Mouse (Mus musculus): Measurements from ENCODE around the gene Slc48a1.

The Slc48a1 gene

DNA sequence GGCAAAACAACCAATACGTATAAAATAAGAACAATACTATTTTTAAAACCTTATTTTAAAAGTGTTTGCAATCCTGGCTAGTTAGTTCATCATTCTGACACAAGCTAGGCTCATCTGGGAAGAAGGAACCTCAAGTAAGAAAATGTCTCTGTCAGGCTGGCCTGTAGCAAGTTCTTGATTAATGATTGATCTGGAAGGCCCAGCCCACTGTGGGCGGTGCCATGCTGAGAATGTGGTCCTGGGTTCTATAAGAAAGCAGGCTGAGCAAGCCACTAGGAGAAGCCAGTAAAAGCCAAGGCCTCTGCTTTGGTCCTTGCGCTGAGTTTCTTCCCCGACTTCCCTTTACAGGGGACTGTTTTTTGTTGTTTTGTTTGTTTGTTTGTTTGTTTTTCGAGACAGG is 25.8 kb upstream of the Slc48a1 start:
- no peak for DNase-seq (ENCODE audit: low read depth, low spot score)

DNA sequence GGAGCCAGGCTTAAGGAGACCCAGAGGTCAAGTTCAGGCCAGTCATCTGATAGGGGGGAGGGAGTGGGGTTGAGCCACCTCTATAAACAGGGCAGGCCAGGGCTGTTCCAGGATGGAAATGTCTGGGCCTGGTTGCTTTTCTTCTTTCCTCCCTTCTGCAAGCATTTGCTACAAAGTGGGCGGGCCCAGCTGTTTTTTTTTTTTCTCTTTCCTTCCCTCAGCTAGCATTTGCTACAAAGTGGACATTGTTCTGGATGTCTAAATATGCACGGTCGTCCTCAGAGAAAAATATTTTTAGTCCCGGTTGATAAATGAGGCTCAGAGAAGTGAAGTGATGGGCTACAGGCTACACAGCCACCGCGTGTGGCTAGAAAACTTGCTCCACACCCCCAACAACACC is 23.8 kb upstream of the Slc48a1 start:
- no peak for DNase-seq (ENCODE audit: low read depth, low spot score)

DNA sequence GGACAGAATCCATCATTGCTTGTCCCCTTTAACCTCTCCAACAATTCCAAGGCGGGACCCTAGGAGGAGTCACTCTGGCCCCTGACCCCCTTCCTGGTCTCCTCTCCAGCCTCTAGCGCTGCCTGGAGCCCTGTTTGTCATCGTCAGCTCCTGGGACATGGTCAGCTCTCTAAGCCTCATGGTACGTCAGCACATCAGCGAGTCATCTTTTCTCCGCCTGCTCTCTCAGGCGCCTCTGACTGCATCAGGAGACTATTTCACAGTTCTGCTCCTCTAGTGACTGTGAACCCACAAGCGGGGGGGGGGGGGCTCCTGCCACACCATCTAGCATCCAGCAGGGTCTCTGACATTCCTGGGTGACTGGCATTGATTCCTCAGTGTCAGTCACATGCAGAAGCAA is 23.0 kb upstream of the Slc48a1 start:
- DNase-seq (ENCODE audit: low read depth, low spot score), result no peak

DNA sequence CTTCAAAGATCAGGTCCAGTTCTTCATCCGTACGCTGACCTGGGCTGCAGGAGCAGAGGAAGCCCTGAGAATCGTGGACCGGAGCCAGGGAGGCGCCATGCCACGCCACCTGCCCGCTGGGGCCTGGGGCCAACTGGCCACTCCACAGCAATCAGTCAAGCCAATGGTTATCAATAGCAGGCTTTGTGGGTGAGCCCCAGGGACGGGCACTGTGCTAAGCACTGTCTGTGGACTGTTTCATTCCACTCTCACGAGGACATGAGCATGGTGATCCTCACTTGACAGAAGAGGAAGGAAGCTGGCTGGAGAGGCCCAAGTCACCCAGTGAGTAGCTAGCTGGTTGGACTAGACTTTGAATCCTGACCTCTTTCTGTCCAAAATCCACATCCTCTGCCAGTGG is 18.3 kb upstream of the Slc48a1 start:
- peak; percentile 62 for DNase-seq (ENCODE audit: low read depth, low spot score)

DNA sequence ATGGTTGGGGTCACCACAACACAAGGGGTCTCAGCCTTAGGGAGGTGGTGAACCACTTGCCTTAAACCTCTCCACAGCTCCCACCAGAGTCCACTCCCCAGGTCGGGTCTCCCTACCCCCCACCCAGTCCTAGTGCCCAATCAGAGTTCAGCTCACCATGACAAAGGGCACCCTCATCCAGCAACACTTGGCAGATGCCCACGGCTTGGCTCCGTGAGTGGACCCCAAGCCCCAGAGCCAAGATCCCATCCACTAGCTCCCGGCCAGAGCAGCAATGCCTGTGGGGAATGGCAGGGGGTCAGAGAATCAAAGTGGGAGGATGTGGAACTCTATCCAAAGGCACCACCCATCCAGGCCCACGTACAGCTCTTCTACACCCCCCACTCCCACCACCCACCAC is 17.4 kb upstream of the Slc48a1 start:
- DNase-seq (ENCODE audit: low read depth, low spot score), result no peak

DNA sequence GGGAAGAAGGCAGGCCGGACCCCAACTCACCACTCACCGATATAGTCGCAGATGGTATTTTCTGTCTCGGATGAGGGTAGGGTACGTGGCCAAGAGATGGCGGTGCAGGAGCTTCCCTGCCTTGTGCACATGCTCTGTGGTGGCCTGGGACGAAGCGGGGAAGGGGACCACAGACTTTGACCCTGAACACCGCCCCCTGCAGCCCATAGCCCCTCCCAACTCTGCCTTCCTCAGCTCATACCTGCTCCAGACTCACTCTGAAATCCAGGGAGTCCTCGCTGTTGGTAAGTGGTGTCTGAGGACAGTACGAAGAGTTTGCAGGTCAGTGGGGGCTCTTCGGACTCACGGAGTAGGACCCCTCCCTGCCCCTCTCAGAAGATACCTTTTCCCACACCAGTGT is 16.9 kb upstream of the Slc48a1 start:
- no peak for DNase-seq (ENCODE audit: low read depth, low spot score)

DNA sequence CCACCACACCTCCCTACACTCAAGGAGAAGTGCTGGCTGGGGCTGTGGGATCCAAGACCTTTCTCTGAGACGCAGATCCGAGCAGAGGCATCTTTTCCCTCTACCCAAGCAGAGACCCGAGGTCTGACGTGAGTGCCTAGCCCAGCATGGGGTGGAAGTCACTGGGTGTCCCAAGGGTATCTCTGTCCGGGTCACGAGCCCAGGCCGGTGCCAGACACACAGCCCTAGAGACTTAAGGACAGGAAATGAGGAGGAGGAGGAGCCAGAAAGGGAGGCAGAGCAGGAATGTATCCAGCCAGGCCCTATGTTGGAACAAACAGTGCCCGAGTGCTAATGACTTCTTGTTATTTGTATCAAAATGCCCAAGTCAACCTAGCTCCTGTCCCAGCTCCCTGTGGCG is 15.6 kb upstream of the Slc48a1 start:
- DNase-seq (ENCODE audit: low read depth, low spot score), result no peak

DNA sequence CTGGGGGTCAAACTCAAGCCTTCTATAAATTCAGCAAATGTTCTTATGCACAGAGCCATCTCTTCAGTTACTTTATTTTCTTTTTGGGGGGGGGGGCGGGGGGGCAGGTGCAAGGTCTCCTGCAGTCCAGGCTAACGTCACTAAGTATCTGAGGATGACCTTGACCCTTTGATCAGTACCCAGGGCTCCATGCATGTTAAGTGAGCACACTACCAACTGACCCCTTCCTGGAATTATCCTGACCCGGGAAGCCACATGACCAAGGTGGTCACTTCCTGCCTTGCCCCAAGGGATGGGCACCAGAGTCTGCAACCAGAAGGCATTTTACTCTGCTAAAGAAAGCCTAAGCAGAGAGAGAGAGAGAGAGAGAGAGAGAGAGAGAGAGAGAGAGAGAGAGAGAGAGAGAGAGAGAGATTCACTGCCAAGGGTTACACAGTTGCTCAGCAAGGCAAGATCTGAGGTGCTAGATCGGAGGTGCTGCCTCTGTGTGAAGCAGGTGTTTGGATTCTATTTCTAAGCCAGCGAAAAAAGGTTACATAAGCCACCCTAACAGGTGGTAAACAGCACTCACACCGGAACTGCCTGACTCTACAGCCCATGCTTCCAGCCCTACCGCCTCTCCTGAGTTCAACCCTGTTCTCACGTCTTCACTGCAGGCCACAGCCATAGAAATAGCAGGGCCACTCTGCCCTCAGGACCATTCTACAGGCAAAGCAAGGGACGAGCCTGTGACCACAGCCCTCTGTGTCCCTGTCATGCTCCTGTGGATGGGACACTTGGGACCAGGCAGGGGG is 14.9 kb upstream of the Slc48a1 start:
- DNase-seq (ENCODE audit: low read depth, low spot score), result no peak

DNA sequence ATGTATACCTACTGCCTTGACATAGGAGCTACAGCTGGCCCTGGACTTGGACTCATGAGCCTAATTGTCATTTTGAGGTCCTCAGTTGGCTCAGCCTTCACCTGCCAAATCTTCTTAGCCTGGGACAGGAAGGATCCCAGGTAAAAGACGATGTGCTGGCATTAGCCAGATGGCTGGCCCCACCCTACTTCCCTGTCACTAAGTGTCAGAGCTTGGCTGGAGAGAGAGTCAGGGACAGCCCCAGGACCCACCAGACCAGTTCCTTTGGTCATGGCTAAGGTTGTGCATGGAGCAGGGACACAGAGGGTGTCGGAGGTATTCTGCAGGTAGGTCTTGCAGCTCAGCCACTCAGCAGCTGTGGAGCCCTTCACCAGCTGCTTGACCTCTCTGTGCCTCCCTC is 13.8 kb upstream of the Slc48a1 start:
- DNase-seq (ENCODE audit: low read depth, low spot score), result no peak

DNA sequence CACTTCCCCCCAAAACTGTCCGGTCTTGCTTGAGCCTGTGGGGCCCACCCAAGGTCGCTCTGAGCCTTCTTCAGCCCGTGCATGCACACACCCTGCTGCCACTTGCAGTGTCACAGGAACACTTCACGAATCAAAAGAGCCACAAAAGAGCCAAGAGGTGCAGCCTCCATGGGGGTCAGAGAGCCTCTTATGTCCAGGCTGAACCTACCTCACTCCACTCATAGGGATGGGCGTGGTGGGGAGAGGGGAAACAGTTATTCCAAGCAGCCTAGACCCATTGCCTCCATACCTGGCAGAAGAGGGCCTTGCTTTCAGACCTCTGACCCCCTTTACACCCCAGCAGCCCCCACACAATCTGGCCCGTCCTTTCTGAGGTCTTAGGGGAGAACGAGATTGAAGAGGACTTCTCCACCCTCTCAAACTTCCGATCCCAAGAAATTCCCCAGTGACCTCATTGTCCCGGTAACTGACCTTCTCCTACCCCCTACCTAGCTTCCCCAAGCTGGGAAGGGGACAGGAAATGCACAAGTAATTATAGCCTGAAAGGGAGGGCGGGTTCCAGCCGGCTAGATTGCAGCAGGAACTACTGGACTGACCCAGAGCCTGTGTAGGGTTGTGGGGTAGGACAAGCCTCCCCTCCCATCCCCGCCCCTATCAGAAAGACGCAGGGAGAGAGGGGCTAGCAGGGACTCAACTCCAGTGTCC is 13.1 kb upstream of the Slc48a1 start:
- DNase-seq (ENCODE audit: low read depth, low spot score), result no peak

DNA sequence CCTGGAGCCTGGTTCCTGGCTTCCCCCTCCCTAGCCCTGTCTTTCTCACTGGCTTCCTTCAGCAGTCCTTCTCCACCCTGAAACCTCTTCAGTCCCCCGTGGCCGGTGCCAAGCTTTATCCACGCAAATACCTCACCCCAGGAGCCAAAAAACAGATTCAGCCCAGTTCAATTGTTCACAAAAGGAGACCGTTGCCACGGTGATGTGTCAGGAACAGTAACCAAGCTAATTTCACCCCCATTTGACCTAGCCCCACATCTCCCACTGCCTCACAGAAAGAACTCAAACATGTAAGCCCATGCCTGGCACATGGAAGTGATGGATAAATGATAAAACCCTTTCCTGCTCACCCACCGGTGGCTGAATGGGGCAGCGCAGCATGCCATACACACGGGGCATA is 12.1 kb upstream of the Slc48a1 start:
- no peak for DNase-seq (ENCODE audit: low read depth, low spot score)

DNA sequence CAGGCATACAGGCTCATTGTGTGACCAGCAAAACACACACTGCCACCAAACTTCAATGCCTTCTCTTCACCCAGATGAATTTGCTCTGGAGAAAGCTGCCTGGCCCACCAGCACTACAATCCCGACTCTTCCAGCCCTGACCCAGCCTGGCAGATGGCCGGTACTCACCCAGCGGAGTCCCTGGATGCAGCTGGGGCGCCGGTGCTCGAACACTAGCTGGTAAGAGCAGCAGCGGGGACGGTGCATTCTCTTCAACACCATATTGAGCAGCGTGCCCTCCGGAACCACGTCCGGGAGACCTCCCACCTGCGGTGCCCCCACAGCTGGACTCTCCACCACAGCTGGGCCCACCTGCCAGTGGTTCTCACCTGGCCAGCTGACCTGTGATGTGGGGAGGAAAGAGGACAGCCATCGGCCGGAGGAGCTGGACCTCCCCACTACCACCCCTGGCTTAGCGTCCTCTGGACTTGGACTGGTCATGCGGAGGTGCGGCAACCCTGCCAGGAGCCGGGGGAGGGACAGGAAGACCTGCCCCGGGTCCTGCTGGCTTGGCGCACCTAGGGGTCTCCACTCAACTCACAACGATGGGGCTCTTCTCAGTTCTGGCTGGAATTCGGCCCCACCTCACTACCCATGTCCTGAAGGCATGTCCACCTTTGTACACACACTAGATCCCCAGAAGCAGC is 11.6 kb upstream of the Slc48a1 start:
- DNase-seq (ENCODE audit: low read depth, low spot score), result no peak

DNA sequence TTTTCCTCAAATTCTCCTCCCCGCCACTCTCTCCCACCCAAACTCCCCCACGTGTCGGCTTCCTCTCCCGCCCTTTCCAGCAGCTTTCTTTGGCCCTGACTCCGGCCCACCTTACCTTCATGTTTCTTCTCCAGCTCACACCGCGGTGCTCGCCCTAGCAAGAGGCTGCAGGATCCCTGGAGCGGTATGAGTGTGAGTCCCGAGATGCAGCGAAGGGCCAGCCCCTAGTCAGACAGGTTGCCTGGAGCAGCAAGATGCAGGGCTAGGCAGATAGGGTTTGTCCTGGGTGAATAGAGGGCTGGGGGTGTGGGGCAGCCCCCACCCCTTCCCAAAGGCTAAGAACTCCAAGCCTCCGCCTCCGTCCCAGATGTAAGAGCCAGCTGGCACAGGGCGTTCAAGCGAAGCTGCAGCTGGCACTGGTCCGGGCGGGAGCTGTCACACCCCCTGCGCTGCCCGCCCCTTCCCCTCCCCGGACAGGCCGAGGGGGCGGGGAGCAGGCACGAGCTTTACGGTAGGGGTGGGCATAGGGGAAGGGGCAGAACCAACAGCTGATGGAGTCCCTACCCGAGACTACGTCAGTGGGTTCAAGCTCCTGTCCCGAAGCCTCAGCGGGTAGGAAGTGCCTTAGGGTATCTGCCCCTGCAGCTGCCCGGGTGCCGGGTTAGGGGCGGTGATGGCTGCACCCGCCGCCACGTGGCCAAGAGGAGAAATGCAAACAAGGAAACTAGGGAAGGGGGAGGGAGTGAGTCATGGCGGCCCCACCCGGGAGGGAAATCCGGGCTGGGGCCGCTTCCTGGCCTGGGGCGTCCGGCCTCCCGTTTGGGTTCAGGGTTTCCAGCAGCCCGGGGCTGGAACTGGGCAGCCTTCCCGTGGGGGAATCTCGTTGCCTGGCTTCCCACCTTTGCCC is 10.8 kb upstream of the Slc48a1 start, which contains the start of gene Rapgef3:
Rapgef3 (minus strand) TSS at position 693 of the 907 bp plus-strand sequence.
- no peak for DNase-seq (ENCODE audit: low read depth, low spot score)

DNA sequence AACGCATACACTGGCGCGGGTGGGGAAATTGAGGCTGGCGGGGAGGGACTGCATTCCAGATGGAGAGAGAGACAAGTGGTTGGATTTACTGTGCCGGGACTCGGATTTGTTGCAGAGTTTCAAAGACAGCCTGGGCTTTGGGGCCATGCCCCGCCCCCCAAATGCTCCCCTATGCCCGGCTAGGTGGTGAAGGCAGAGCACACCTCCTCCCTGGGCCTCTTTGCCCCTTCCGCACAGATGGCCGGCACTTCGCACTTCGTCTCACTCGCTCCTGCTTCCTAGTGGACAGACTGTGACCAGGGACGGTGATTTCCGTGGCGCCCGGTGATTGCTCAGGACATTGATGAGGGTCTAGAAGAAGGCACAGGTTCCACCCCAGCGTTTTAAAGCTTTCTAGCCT is 10.1 kb upstream of the Slc48a1 start:
- no peak for DNase-seq (ENCODE audit: low read depth, low spot score)

DNA sequence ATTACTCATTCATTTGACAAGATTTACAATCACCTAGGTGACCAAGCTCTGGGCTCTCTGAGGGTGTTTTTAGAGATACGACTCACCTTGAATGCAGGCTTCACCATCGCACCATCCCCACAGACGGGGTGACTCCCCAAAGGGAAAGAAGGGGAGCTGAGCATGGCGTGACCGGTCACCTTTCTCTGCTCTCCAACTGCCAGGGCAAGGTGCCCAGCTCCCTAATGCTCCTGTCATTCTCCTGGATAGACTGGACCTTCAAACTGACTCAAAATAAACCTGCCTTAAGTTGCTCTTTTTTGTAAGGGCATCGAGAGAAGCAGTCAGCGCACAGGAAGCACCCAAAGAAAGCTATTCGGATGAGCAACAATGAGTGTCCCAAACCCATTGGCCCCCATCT is 8.0 kb upstream of the Slc48a1 start:
- no peak for DNase-seq (ENCODE audit: low read depth, low spot score)

DNA sequence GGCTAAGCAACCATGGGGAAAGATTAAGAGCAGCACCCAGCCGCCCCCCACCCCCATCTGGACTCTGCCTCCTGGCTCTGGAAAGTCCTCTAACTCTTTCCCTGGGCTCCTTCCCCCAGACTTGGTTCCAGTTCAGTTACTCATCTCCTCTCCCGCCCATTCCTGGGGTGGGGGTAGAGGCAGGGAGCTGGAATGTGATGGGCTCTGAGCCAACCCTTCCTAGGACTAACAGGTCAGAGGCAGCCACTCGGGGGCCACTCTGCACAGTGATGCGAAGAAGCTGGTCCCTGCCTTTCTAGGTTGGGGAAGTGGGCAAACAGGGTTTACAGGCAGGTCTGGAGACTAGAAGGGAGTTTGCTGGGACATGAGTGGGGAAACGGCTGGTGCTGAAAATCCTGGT is 5.2 kb upstream of the Slc48a1 start:
- DNase-seq (ENCODE audit: low read depth, low spot score), result no peak

DNA sequence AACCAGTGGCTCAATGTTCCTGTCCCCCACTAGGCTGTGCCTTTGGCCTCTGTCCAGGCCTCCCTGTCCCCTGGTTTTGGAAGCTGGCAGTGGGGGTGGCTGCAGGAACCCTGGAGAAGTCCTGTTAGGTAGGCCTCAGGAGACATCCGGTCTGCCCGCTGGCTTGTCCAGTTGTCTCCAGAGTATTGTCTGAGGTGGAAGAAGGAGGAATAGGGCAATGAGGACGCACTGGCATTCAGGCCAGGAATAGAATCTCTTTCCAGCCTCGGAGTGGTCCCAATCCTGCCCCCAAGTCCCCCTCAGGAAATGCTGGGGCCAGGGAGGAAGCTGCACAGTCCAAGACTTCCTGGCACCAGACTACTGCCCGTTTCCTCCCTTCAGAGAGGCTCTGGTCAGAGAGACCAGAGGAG is 4.4 kb upstream of the Slc48a1 start:
- DNase-seq (ENCODE audit: low read depth, low spot score), result no peak

DNA sequence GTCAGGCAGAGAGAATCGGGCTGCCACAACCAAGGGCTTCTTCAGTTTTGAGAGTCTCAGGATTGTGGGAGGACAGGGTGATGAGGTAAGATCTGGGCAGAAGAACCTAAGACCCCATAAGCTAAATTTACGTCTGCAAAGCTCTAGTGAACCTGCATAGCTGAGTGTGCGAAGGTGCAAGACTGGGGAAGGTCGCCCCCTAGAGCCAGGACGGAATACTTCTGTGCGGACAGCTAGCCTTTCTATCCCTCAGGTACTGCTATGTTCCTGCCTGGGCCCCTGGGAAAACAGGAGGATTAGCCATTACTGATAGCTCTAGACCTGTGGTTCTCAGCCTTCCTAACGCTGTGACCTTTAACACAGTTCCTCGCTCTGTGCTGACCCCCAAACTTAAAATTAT is 1.8 kb upstream of the Slc48a1 start:
- no peak for DNase-seq (ENCODE audit: low read depth, low spot score)

DNA sequence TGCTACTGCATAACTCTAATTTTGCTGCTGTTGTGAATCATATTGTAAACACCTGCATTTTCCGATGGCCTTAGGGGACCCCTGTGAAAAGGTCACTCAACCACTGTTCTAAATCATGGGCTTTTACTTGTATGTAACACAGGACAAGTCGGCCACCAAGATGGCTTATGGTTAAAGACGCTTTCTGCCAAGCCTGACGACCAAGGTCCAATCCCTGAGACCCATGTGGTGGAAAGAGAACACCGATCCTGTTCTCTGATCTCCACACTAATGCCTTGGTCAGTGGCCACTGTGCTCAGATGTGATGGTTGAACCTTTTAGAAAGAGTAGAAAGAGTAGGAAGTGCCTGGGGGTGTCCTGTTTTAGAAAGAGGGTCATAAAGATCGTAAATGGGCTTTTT is 1.4 kb upstream of the Slc48a1 start:
- DNase-seq (ENCODE audit: low read depth, low spot score), result no peak

DNA sequence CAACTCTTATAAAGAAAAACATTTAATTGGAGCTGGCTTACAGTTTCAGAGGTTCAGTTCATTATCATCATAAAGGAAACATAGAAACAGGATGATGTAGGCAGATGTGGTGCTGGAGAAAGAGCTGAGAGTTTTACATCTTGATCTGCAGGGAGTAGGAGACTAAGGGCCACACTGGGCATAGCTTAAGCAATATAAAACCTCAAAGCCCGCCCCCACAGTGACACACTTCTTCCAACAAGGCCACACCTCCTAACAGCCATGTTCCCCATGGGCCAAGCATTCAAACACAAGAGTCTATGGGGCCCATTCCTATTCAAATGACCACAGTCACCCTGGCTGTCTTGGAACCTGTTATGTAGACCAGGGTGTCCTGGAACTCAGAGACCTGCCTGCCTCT is 1.3 kb downstream of the Slc48a1 start:
- no peak for DNase-seq (ENCODE audit: low read depth, low spot score)

DNA sequence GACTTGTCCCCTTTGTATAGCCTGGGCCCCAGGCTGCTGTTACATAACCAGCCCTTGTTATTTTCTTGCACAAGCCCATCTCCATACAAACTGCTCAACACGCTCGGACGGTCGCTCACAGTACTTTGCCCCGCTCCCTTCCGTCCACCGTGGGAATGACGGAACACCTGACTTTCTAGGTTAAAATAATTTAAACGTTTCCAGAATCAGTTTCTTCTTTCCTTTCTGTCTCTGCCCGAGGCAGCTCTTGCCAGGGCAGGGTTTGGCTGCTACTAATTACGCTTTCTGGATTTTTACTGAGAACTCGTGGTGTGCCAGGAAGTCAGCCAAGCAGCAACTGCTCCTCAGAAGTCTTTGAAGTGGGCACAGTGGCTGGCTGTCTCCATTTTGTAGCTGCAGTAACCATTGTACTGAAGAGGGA is 2.3 kb downstream of the Slc48a1 start:
- no peak for DNase-seq (ENCODE audit: low read depth, low spot score)

Data from telencephalon, adult 2 months (tissue).